Mouse (Mus musculus) gastrocnemius, postnatal 4 days (tissue): ENCODE data around the gene Pmp22. TPM values are rescaled to one million over a fixed set of nuclear protein-coding genes. Genes with fewer than 3 reads are reported as not detected.

Experiments
- DNase-seq, 2 experiments: peaks; one replicate each; pipeline ENCODE4 v3.0.0; 2021 to 2022; ENCODE audit warnings: low spot score in 2 of 2, mixed read lengths in 2 of 2
- total RNA-seq, 2 experiments: library from RNA; stranded (reverse); gene quantifications; 2 replicates each; pipeline ENCODE4 v1.2.3; 2021

Gene Pmp22
- total RNA-seq, 2 experiments from 2014 or later, result 370 to 372 TPM

GRCm38 (mm10) chr11:63151857-63152256, 23.1 kb downstream of the Pmp22 start:
- DNase-seq, result no peak

GRCm38 (mm10) chr11:63157117-63157516, 28.3 kb downstream of the Pmp22 start:
- DNase-seq, result no peak

GRCm38 (mm10) chr11:63160926-63161325, 32.1 kb downstream of the Pmp22 start:
- no peak for DNase-seq

GRCm38 (mm10) chr11:63162806-63163205, 34.0 kb downstream of the Pmp22 start:
- DNase-seq, result no peak

GRCm38 (mm10) chr11:63163550-63163949, 34.8 kb downstream of the Pmp22 start:
- DNase-seq, result no peak

GRCm38 (mm10) chr11:63163986-63164682, 35.4 kb downstream of the Pmp22 start:
- DNase-seq, result no peak

GRCm38 (mm10) chr11:63164756-63165484, 36.1 kb downstream of the Pmp22 start:
- no peak for DNase-seq

- DNase-seq, result no peak
Observed at GRCm38 (mm10) chr11:63167826-63168225, 39.0 kb downstream of the Pmp22 start.

GRCm38 (mm10) chr11:63168551-63169258, 39.9 kb downstream of the Pmp22 start:
- no peak for DNase-seq

- DNase-seq, result peak in 1 of 2 experiments; percentile 10
Observed at GRCm38 (mm10) chr11:63171977-63172376, 43.2 kb downstream of the Pmp22 start.

- DNase-seq, result peak in 1 of 2 experiments; percentile 29
Observed at GRCm38 (mm10) chr11:63173604-63174003, 44.8 kb downstream of the Pmp22 start.

- DNase-seq, result peak in 1 of 2 experiments; percentile 8
Observed at GRCm38 (mm10) chr11:63175302-63175701, 46.5 kb downstream of the Pmp22 start.

- DNase-seq, result peak in 1 of 2 experiments; percentile 6
Observed at GRCm38 (mm10) chr11:63176416-63176815, 47.6 kb downstream of the Pmp22 start.

GRCm38 (mm10) chr11:63180262-63181101, 51.7 kb downstream of the Pmp22 start:
- DNase-seq, result no peak

GRCm38 (mm10) chr11:63188803-63189202, 60.0 kb downstream of the Pmp22 start:
- peak in 1 of 2 experiments; percentile 4 for DNase-seq

- no peak for DNase-seq
Observed at GRCm38 (mm10) chr11:63198070-63198469, 69.3 kb downstream of the Pmp22 start.

GRCm38 (mm10) chr11:63201989-63202535, 73.3 kb downstream of the Pmp22 start:
- no peak for DNase-seq
